Mouse (Mus musculus) neural tube, embryonic 12.5 days (tissue): ENCODE data around the gene E130114P18Rik. TPM values are rescaled to one million over a fixed set of nuclear protein-coding genes. Genes with fewer than 3 reads are reported as not detected.

Experiments used
- ATAC-seq: fragments of 200-750 bp; cut with Nextera tagmentation; 2 replicates; pipeline ENCODE4 v1.8.0; 2017; ENCODE audit warnings: low read depth, mild to moderate bottlenecking, moderate TSS enrichment, moderate library complexity; ENCODE audit not compliant: low FRiP score
- H3K27ac ChIP-seq: fragments of 300-500 bp; sonication (generic); 2 replicates; pipeline ENCODE4 v1.5.1; 2016
- H3K27me3 ChIP-seq: fragments of 300-500 bp; sonication (generic); replicated peaks from 2 replicates; pipeline ENCODE4 v1.6.1; 2016; ENCODE audit warnings: mild to moderate bottlenecking
- H3K36me3 ChIP-seq: fragments of 300-500 bp; sonication (generic); 2 replicates; pipeline ENCODE4 v1.6.1; 2016; ENCODE audit warnings: mild to moderate bottlenecking
- H3K4me1 ChIP-seq: fragments of 300-500 bp; sonication (generic); 2 replicates; pipeline ENCODE4 v1.6.1; 2016
- H3K4me2 ChIP-seq: fragments of 300-500 bp; sonication (generic); replicated peaks from 2 replicates; pipeline ENCODE4 v1.6.1; 2016; ENCODE audit warnings: mild to moderate bottlenecking
- H3K4me3 ChIP-seq: fragments of 300-500 bp; sonication (generic); 2 replicates; pipeline ENCODE4 v1.5.1; 2016
- H3K9ac ChIP-seq: fragments of 300-500 bp; sonication (generic); 2 replicates; pipeline ENCODE4 v1.6.1; 2016; ENCODE audit warnings: mild to moderate bottlenecking
- H3K9me3 ChIP-seq: fragments of 300-500 bp; sonication (generic); 2 replicates; pipeline ENCODE4 v1.6.1; 2016; ENCODE audit warnings: mild to moderate bottlenecking
- WGBS: fragments of 180-500 bp; shearing (Covaris S2); methylation state at CpG from one replicate; pipeline ENCODE4 v1.1.7; 2016; 5-methylcytosine and 5-hydroxymethylcytosine counted together
- polyA plus RNA-seq: library from polyadenylated mRNA; unstranded; fragments of >200 nt; fragmentation: Nextera tagmentation; extraction: Ambion mirVana; gene quantifications from 2 replicates; pipeline ENCODE4 v1.2.1, GENCODE M21; 2016

The E130114P18Rik gene
- polyA plus RNA-seq, 1 experiment from 2014 or later: 20.4 TPM

DNA sequence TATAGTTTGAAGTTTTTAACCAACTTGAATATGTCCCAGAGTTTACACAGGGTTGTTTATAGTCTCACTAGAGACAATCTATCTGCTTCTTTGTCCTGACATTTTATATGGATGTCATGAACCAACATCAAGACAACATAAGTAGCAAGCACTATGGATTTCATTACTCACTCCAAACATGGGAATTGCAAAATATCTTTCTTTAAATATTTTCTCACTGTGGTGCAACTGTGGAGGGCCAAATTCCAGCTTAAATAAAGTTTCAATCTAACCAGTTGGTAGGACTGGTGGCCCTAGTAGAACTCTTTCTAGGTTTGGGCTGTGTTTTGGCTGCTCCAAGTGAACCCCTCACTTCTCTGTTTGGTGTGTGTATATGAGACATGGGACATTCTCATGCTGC, 38.1 kb upstream of the E130114P18Rik start:
- H3K27ac ChIP-seq: no peak overlapping the region
- no peaks in the 10 kb centered on the region for H3K27me3 ChIP-seq
- H3K4me1 ChIP-seq: no peaks in the 10 kb centered on the region
- H3K9me3 ChIP-seq: no peaks in the 10 kb centered on the region
- H3K4me2 ChIP-seq: no peak overlapping the region
- no peak overlapping the region for H3K4me3 ChIP-seq
- ATAC-seq: no peak
- H3K36me3 ChIP-seq: no peaks in the 10 kb centered on the region
- H3K9ac ChIP-seq: no peak overlapping the region

GRCm38 (mm10) chr4:97814515-97814914, 36.6 kb upstream of the E130114P18Rik start:
- Histone ChIP-seq H3K27ac (no peak overlapping the region), H3K36me3 (no peaks in the 10 kb centered on the region), H3K9ac (no peak overlapping the region), H3K27me3 (no peaks in the 10 kb centered on the region), H3K9me3 (no peaks in the 10 kb centered on the region), H3K4me3 (no peak overlapping the region), H3K4me1 (0 out of 2 replicates have a peak, but pooled peaks cover 5% of the 10 kb centered on the region), H3K4me2 (no peak overlapping the region)
- ATAC-seq: no peak
- WGBS: 89% methylated on average over 7 of the region's 7 CpGs

DNA sequence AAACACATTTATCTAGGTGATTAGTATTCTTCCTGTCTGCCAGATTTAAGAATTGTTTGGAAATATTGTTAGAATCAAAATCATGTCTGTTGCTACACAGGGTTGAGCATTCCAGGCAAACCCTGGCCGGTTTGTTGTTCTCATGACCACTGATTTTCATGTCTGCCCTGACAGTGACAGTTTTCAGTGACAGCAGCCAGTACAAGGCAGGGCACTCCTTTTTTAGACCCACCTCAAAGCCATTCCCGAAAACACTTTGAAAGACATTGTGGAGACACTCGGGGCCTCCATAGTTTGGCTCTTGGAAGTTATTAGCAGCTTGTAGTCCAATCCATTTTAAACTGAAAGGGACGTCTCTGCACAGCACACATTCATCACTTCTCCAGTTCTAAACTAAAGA, 36.1 kb upstream of the E130114P18Rik start:
- Histone ChIP-seq H3K36me3 (no peaks in the 10 kb centered on the region), H3K4me2 (no peak overlapping the region)
- WGBS: 80% methylated on average over 4 of the region's 4 CpGs

DNA sequence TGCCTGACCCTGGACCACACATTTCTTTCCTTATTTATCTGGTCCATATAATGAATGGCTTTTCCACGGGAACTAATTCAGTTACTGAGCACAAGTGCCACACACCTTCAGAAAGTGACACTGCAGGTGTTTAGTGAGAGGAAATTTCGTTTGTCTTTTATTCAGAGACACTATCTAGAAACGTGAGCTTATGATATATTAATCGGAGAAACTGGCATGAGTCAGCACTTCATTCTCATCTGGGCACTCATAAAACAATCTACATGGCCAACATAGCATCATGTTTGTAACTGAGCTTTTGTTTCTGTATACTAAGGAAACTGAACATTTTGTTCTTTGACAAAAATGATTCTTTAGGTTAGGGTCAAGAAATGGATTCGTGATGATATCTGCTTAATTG, 35.2 kb upstream of the E130114P18Rik start:
- Histone ChIP-seq H3K27me3 (no peaks in the 10 kb centered on the region), H3K4me1 (0 out of 2 replicates have a peak, but pooled peaks cover 8% of the 10 kb centered on the region), H3K9me3 (no peaks in the 10 kb centered on the region), H3K4me2 (no peak overlapping the region), H3K4me3 (no peak overlapping the region), H3K9ac (no peak overlapping the region), H3K27ac (no peak overlapping the region), H3K36me3 (no peaks in the 10 kb centered on the region)
- 84% methylated on average over 5 of the region's 5 CpGs for WGBS
- no peak for ATAC-seq

More for the DNA sequence above, 36.1 kb upstream of the E130114P18Rik start:
- H3K9me3 ChIP-seq: no peaks in the 10 kb centered on the region
- H3K4me3 ChIP-seq: no peak overlapping the region
- 0 out of 2 replicates have a peak, but pooled peaks cover 8% of the 10 kb centered on the region for H3K4me1 ChIP-seq
- no peak for ATAC-seq
- no peak overlapping the region for H3K9ac ChIP-seq
- H3K27ac ChIP-seq: no peak overlapping the region
- no peaks in the 10 kb centered on the region for H3K27me3 ChIP-seq

GRCm38 (mm10) chr4:97810348-97810939, 32.6 kb upstream of the E130114P18Rik start:
- H3K9ac ChIP-seq: no peak overlapping the region

DNA sequence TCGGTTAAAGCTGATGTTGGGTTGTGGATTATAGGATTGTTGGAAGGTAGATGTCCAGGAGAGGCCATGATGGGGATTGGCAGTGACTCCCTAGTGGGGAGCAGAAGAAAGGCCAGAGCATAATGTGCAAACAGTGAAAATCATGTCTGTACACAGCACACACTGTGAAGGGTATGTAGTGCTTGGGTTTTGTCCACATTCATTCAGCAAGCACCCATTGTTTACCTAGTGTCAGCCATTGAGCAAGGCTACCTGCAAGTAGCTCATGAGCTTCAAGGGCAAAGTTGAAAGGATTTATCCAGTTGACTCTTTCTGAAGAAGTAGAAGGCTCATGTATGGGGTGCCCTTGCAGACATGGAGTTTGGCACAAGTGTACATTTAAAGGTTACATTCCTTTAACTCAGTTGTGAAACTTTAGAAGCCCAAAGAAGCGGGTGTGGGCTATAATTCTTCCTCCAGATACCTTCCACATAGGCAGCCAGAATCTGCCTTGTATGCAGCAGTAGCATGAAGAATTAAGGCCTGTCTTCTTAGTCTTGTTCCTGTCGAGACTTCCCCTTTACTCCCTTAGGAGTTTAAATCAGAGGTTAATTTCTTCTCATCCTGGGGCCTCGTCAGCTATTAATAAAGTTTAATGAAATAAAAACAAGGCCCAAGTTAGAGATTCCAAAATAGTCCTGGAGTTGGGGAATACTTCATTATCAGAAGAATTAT, 31.9 kb upstream of the E130114P18Rik start:
- ATAC-seq: no peak
- no peaks in the 10 kb centered on the region for H3K9me3 ChIP-seq
- H3K4me2 ChIP-seq: no peak overlapping the region
- no peak overlapping the region for H3K4me3 ChIP-seq
- no peaks in the 10 kb centered on the region for H3K36me3 ChIP-seq
- no peak overlapping the region for H3K9ac ChIP-seq
- WGBS: 65% methylated on average over 4 of the region's 4 CpGs
- H3K27ac ChIP-seq: no peak overlapping the region
- peaks cover 19% of the 10 kb centered on the region; the same call in 1 of the 2 replicates for H3K4me1 ChIP-seq
- no peaks in the 10 kb centered on the region for H3K27me3 ChIP-seq

More at GRCm38 (mm10) chr4:97810348-97810939, 32.6 kb upstream of the E130114P18Rik start:
- Histone ChIP-seq H3K27ac (no peak overlapping the region), H3K4me3 (no peak overlapping the region), H3K9me3 (no peaks in the 10 kb centered on the region), H3K27me3 (no peaks in the 10 kb centered on the region), H3K4me2 (no peak overlapping the region), H3K36me3 (no peaks in the 10 kb centered on the region), H3K4me1 (peaks cover 16% of the 10 kb centered on the region; the same call in 1 of the 2 replicates)
- WGBS: 90% methylated on average over 7 of the region's 7 CpGs
- no peak for ATAC-seq

GRCm38 (mm10) chr4:97808885-97809284, 31.0 kb upstream of the E130114P18Rik start:
- Histone ChIP-seq H3K4me3 (no peak overlapping the region), H3K27ac (no peak overlapping the region), H3K27me3 (no peaks in the 10 kb centered on the region), H3K4me1 (peaks cover 19% of the 10 kb centered on the region; the same call in 1 of the 2 replicates), H3K4me2 (no peak overlapping the region), H3K9ac (no peak overlapping the region), H3K9me3 (no peaks in the 10 kb centered on the region), H3K36me3 (no peaks in the 10 kb centered on the region)
- 86% methylated on average over 3 of the region's 3 CpGs for WGBS
- no peak for ATAC-seq

DNA sequence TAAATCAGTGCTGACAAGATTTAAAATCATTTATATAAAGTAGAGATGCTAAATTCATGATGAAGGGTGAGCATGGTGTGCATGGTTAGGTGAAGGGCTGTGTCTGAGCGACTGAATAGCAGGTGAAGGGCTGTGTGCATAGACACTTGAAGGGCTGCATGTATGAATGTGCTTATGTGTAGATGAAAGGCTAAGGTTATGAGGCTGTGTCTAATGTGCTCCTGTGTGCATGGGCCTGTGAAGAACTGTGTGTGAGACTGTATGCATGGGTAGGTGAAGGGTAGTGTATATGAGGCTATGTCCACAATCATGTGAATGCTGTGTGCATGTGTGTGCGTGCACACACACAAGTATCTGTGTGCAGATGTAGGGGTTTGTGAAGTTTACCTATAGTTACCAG, 29.0 kb upstream of the E130114P18Rik start:
- peaks cover 6% of the 10 kb centered on the region; the same call in 1 of the 2 replicates for H3K36me3 ChIP-seq
- H3K9me3 ChIP-seq: peaks cover 7% of the 10 kb centered on the region; the same call in 1 of the 2 replicates
- peaks cover 19% of the 10 kb centered on the region; the same call in 1 of the 2 replicates for H3K4me1 ChIP-seq
- no peak overlapping the region for H3K4me2 ChIP-seq
- H3K9ac ChIP-seq: no peak overlapping the region
- H3K4me3 ChIP-seq: no peak overlapping the region
- ATAC-seq: peak; percentile 34; the same call in 1 of the 2 replicates
- no peaks in the 10 kb centered on the region for H3K27me3 ChIP-seq
- no peak overlapping the region for H3K27ac ChIP-seq
- WGBS: 75% methylated on average over 2 of the region's 2 CpGs

GRCm38 (mm10) chr4:97805896-97806808, 28.3 kb upstream of the E130114P18Rik start:
- 28% methylated on average over 7 of the region's 7 CpGs for WGBS
- H3K9me3 ChIP-seq: peaks cover 9% of the 10 kb centered on the region; the same call in 1 of the 2 replicates
- H3K4me2 ChIP-seq: peak overlapping the region; percentile 24; the same call in 1 of the 2 replicates
- peaks cover 12% of the 10 kb centered on the region for H3K36me3 ChIP-seq
- peaks cover 19% of the 10 kb centered on the region; the same call in 1 of the 2 replicates for H3K4me1 ChIP-seq
- H3K27ac ChIP-seq: no peak overlapping the region
- H3K4me3 ChIP-seq: no peak overlapping the region
- no peaks in the 10 kb centered on the region for H3K27me3 ChIP-seq
- no peak overlapping the region for H3K9ac ChIP-seq
- ATAC-seq: peak; percentile 90

DNA sequence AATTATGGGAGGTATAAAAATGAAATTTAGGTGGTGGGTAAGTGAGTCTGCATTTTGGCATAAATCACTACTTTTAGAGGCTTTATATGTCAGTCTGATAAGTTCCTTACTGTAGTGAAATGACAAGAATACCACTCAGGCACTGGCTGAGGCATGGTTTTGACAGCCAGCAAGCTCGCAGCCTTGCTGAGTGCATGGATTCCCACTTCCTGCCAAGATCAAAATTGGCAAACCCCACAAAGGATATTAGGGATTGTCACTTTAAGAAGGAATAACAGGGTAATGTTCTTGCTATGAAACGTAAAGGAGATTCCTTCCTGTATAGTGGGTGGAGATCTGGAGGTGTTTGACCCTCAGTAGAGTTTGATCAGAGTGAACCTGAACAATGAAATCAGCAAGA, 27.4 kb upstream of the E130114P18Rik start:
- WGBS: 42% methylated on average over 2 of the region's 2 CpGs
- Histone ChIP-seq H3K9ac (no peak overlapping the region), H3K4me1 (peaks cover 19% of the 10 kb centered on the region; the same call in 1 of the 2 replicates), H3K9me3 (peaks cover 9% of the 10 kb centered on the region; the same call in 1 of the 2 replicates), H3K27me3 (no peaks in the 10 kb centered on the region), H3K27ac (no peak overlapping the region), H3K36me3 (peaks cover 14% of the 10 kb centered on the region), H3K4me3 (no peak overlapping the region), H3K4me2 (no peak overlapping the region; the same call in 1 of the 2 replicates)
- ATAC-seq: no peak

GRCm38 (mm10) chr4:97804638-97805037, 26.8 kb upstream of the E130114P18Rik start:
- Histone ChIP-seq H3K4me2 (no peak overlapping the region), H3K9ac (no peak overlapping the region), H3K36me3 (peaks cover 15% of the 10 kb centered on the region), H3K27me3 (no peaks in the 10 kb centered on the region), H3K4me3 (no peak overlapping the region), H3K9me3 (peaks cover 9% of the 10 kb centered on the region; the same call in 1 of the 2 replicates), H3K4me1 (peaks cover 16% of the 10 kb centered on the region; the same call in 1 of the 2 replicates), H3K27ac (no peak overlapping the region)
- WGBS: 65% methylated on average over 5 of the region's 5 CpGs
- no peak for ATAC-seq
